Mouse (Mus musculus): Measurements from ENCODE around the gene Haghl. TPM values are rescaled to one million over a fixed set of nuclear protein-coding genes. Genes with fewer than 3 reads are reported as not detected.

Haghl gene
- polyA plus RNA-seq (2012): 0.46 and 0.59 TPM in 2 replicates

GRCm38 (mm10) chr17:25785281-25785745 is at the start of gene Haghl:
Gene Haghl, minus strand, starts transcription at chr17:25785673.
- TF ChIP-seq TAL1 (IDR thresholded peaks at IDR 0.05; ENCODE audit: low read length) (no peak), GATA1 (IDR thresholded peaks at IDR 0.05; ENCODE audit: low read length) (no peak)
- Histone ChIP-seq H3K4me1 (ENCODE audit: control insufficient read depth) (peaks cover 25% of the 10 kb centered on the region), H3K27me3 (ENCODE audit: control insufficient read depth) (no peaks in the 10 kb centered on the region), H3K36me3 (ENCODE audit: control insufficient read depth) (peaks cover 69% of the 10 kb centered on the region), H3K9me3 (ENCODE audit: control insufficient read depth, low read length) (no peaks in the 10 kb centered on the region), H3K4me3 (replicated peaks) (peak within 1 kb of the TSS; percentile 82)

- peaks cover 71% of the 10 kb centered on the region for H3K36me3 ChIP-seq (ENCODE audit: control insufficient read depth)
Observed at GRCm38 (mm10) chr17:25834595-25835222, 49.2 kb upstream of the Haghl start.

GRCm38 (mm10) chr17:25833961-25834594 is 48.6 kb upstream of the Haghl start:
- TF ChIP-seq GATA1 (IDR thresholded peaks at IDR 0.05; ENCODE audit: low read length) (no peak), TAL1 (IDR thresholded peaks at IDR 0.05; ENCODE audit: low read length) (no peak)
- Histone ChIP-seq H3K9me3 (ENCODE audit: control insufficient read depth, low read length) (no peaks in the 10 kb centered on the region), H3K4me3 (replicated peaks) (peak overlapping the region; percentile 81), H3K27me3 (ENCODE audit: control insufficient read depth) (no peaks in the 10 kb centered on the region), H3K4me1 (ENCODE audit: control insufficient read depth) (peaks cover 92% of the 10 kb centered on the region), H3K36me3 (ENCODE audit: control insufficient read depth) (peaks cover 71% of the 10 kb centered on the region)

More at GRCm38 (mm10) chr17:25834595-25835222, 49.2 kb upstream of the Haghl start:
- H3K9me3 ChIP-seq (ENCODE audit: control insufficient read depth, low read length): no peaks in the 10 kb centered on the region
- H3K4me1 ChIP-seq (ENCODE audit: control insufficient read depth): peaks cover 91% of the 10 kb centered on the region
- TF ChIP-seq GATA1 (IDR thresholded peaks at IDR 0.05; ENCODE audit: low read length): no peak
- TF ChIP-seq TAL1 (IDR thresholded peaks at IDR 0.05; ENCODE audit: low read length): no peak
- H3K27me3 ChIP-seq (ENCODE audit: control insufficient read depth): no peaks in the 10 kb centered on the region
- peak overlapping the region; percentile 81 for H3K4me3 ChIP-seq (replicated peaks)

GRCm38 (mm10) chr17:25833291-25833663 is 47.8 kb upstream of the Haghl start, which contains the start of gene Stub1:
Gene Stub1, minus strand, starts transcription at chr17:25833404.
- no peaks in the 10 kb centered on the region for H3K27me3 ChIP-seq (ENCODE audit: control insufficient read depth)

GRCm38 (mm10) chr17:25832436-25833290 is 47.2 kb upstream of the Haghl start:
- TF ChIP-seq GATA1 (IDR thresholded peaks at IDR 0.05; ENCODE audit: low read length) (no peak), TAL1 (IDR thresholded peaks at IDR 0.05; ENCODE audit: low read length) (no peak)
- H3K27me3 ChIP-seq (ENCODE audit: control insufficient read depth): no peaks in the 10 kb centered on the region
- H3K4me1 ChIP-seq (ENCODE audit: control insufficient read depth): peaks cover 94% of the 10 kb centered on the region
- peaks cover 66% of the 10 kb centered on the region for H3K36me3 ChIP-seq (ENCODE audit: control insufficient read depth)
- no peaks in the 10 kb centered on the region for H3K9me3 ChIP-seq (ENCODE audit: control insufficient read depth, low read length)
- H3K4me3 ChIP-seq (replicated peaks): peak overlapping the region; percentile 81

More at GRCm38 (mm10) chr17:25833291-25833663, 47.8 kb upstream of the Haghl start, which contains the start of gene Stub1:
- peaks cover 95% of the 10 kb centered on the region for H3K4me1 ChIP-seq (ENCODE audit: control insufficient read depth)
- no peaks in the 10 kb centered on the region for H3K9me3 ChIP-seq (ENCODE audit: control insufficient read depth, low read length)
- no peak for TF ChIP-seq GATA1 (IDR thresholded peaks at IDR 0.05; ENCODE audit: low read length)
- TF ChIP-seq TAL1 (IDR thresholded peaks at IDR 0.05; ENCODE audit: low read length): no peak
- H3K4me3 ChIP-seq (replicated peaks): peak within 1 kb of the TSS; percentile 81
- peaks cover 66% of the 10 kb centered on the region for H3K36me3 ChIP-seq (ENCODE audit: control insufficient read depth)

GRCm38 (mm10) chr17:25831451-25832281 is 46.2 kb upstream of the Haghl start:
- Histone ChIP-seq H3K9me3 (ENCODE audit: control insufficient read depth, low read length) (no peaks in the 10 kb centered on the region), H3K4me1 (ENCODE audit: control insufficient read depth) (peaks cover 93% of the 10 kb centered on the region), H3K27me3 (ENCODE audit: control insufficient read depth) (no peaks in the 10 kb centered on the region), H3K4me3 (replicated peaks) (peak overlapping the region; percentile 81), H3K36me3 (ENCODE audit: control insufficient read depth) (peaks cover 69% of the 10 kb centered on the region)
- TF ChIP-seq TAL1 (IDR thresholded peaks at IDR 0.05; ENCODE audit: low read length): no peak
- TF ChIP-seq GATA1 (IDR thresholded peaks at IDR 0.05; ENCODE audit: low read length): no peak

- Histone ChIP-seq H3K36me3 (ENCODE audit: control insufficient read depth) (peaks cover 70% of the 10 kb centered on the region), H3K4me3 (replicated peaks) (peak overlapping the region; percentile 81), H3K4me1 (ENCODE audit: control insufficient read depth) (peaks cover 93% of the 10 kb centered on the region), H3K9me3 (ENCODE audit: control insufficient read depth, low read length) (no peaks in the 10 kb centered on the region), H3K27me3 (ENCODE audit: control insufficient read depth) (no peaks in the 10 kb centered on the region)
- TF ChIP-seq TAL1 (IDR thresholded peaks at IDR 0.05; ENCODE audit: low read length) (no peak), GATA1 (IDR thresholded peaks at IDR 0.05; ENCODE audit: low read length) (no peak)
Observed at GRCm38 (mm10) chr17:25830806-25831431, 45.4 kb upstream of the Haghl start.

All from erythroblast, embryonic 14.5 days (primary cell).